Mouse (Mus musculus) limb, embryonic 14.5 days (tissue): ENCODE measurements around the gene Sgcb. TPM values are rescaled to one million over a fixed set of nuclear protein-coding genes. Genes with fewer than 3 reads are reported as not detected.

Experiments used
- ATAC-seq: fragments of 200-750 bp; cut with Nextera tagmentation; 2 replicates; pipeline ENCODE4 v1.8.0; 2017; ENCODE audit warnings: low read depth, moderate number of reproducible peaks, moderate TSS enrichment; ENCODE audit not compliant: low FRiP score
- DNase-seq: peaks from one replicate; pipeline ENCODE4 v3.0.0-alpha.2; 2015; ENCODE audit warnings: low spot score
- H3K27ac ChIP-seq: fragments of 300-500 bp; sonication (generic); replicated peaks from 2 replicates; pipeline ENCODE4 v1.5.1; 2014; ENCODE audit warnings: low read depth, mild to moderate bottlenecking, low read length, moderate library complexity, mixed read lengths
- H3K27me3 ChIP-seq: fragments of 300-500 bp; sonication (generic); 2 replicates; pipeline ENCODE4 v1.6.1; 2014; ENCODE audit warnings: low read length, mixed read lengths; ENCODE audit not compliant: control insufficient read depth, insufficient read depth
- H3K36me3 ChIP-seq: fragments of 300-500 bp; sonication (generic); 2 replicates; pipeline ENCODE4 v1.6.1; 2014; ENCODE audit warnings: mild to moderate bottlenecking, low read length, moderate library complexity, mixed read lengths; ENCODE audit not compliant: control insufficient read depth, insufficient read depth
- H3K4me1 ChIP-seq: fragments of 300-500 bp; sonication (generic); 2 replicates; pipeline ENCODE4 v1.6.1; 2014; ENCODE audit warnings: antibody characterized with exemption, low read length, mixed read lengths; ENCODE audit not compliant: control insufficient read depth, insufficient read depth
- H3K4me2 ChIP-seq: fragments of 300-500 bp; sonication (generic); replicated peaks from 2 replicates; pipeline ENCODE4 v1.6.1; 2014; ENCODE audit warnings: low read depth, mild to moderate bottlenecking, low read length, moderate library complexity; ENCODE audit not compliant: severe bottlenecking
- H3K4me3 ChIP-seq: fragments of 300-500 bp; sonication (generic); replicated peaks from 2 replicates; pipeline ENCODE4 v1.5.1; 2014; ENCODE audit warnings: low read length
- H3K9ac ChIP-seq: fragments of 300-500 bp; sonication (generic); 2 replicates; pipeline ENCODE4 v1.6.1; 2014; ENCODE audit warnings: mild to moderate bottlenecking, low read depth, low read length, moderate library complexity; ENCODE audit not compliant: severe bottlenecking
- H3K9me3 ChIP-seq: fragments of 300-500 bp; sonication (generic); 2 replicates; pipeline ENCODE4 v1.6.1; 2016; ENCODE audit warnings: low read length; ENCODE audit not compliant: control insufficient read depth
- POLR2A ChIP-seq: fragments of 200-500 bp; IDR thresholded peaks from 2 replicates; pipeline ENCODE4 v1.8.0; 2012; ENCODE audit warnings: inconsistent platforms, mild to moderate bottlenecking, moderate library complexity, borderline replicate concordance; ENCODE audit not compliant: insufficient read depth, insufficient read length; ENCODE audit errors: extremely low read depth
- WGBS: fragments of 180-500 bp; shearing (Covaris S2); extraction: QIAGEN DNeasy Blood & Tissue Kit; methylation state at CpG from one replicate; pipeline ENCODE4 v1.1.7; 2014; 5-methylcytosine and 5-hydroxymethylcytosine counted together
- polyA plus RNA-seq, 2 experiments: library from polyadenylated mRNA; depleted of rRNA in 1 of 2; stranded (reverse) in 1 of 2; unstranded in 1 of 2; fragments of >200 nt; fragmentation: Nextera tagmentation in 1 of 2; extraction: Ambion mirVana in 1 of 2; gene quantifications; 2 replicates each; pipeline versions ENCODE4 v1.2.1 to v1.2.3; 2012 to 2014

The Sgcb gene
- polyA plus RNA-seq, 2 experiments, result 38.6 to 49.7 TPM

DNA sequence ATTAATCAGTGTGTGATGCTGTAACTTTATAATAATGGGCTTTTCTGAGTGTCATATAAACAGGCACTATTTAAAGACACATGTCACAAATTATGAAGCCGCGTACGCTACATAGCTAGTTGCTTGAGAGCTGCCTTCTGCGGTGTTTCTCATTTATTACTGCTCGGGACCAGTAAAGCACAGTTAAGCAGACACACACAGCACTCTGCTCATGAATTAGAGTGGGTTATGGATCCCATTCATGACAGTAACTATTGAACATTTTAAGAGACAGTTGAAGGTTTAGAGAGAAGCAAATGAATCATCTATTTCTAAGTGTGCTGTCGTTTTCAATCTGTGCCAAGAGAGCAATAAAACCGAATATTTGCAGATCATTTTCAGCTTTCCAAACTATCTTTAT, 20.7 kb downstream of the Sgcb start:
- no peak for DNase-seq
- Histone ChIP-seq H3K4me2 (no peak overlapping the region), H3K9me3 (no peaks in the 10 kb centered on the region), H3K4me3 (no peak overlapping the region), H3K4me1 (no peaks in the 10 kb centered on the region), H3K9ac (no peak overlapping the region), H3K27me3 (no peaks in the 10 kb centered on the region), H3K36me3 (no peaks in the 10 kb centered on the region), H3K27ac (no peak overlapping the region)
- TF ChIP-seq POLR2A, result no peak
- WGBS, result 52% methylated on average over 7 of the region's 7 CpGs
- no peak for ATAC-seq

DNA sequence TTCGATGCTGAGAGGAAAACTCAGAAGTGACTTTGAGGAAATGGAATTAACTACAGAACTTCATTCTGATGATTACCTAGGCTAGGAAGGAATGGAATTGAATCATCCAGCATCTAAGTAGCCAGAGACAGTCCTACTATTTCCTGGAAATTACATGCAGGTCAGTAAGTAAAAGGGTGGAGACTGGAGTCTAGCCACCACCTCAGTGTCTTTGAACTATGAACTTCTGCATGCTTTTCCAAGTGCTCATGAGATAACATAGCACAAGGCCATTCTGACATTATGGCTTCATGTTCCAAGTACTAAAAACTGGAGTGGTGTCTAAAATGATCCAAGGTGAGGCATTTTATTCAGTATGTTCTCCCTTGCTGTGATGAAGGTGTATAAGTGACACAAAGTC, 22.1 kb downstream of the Sgcb start:
- DNase-seq (no peak), ATAC-seq (no peak)
- H3K4me1 ChIP-seq, result no peaks in the 10 kb centered on the region
- no peaks in the 10 kb centered on the region for H3K27me3 ChIP-seq
- no peak for TF ChIP-seq POLR2A
- H3K9me3 ChIP-seq, result no peaks in the 10 kb centered on the region
- no peak overlapping the region for H3K4me2 ChIP-seq
- no peaks in the 10 kb centered on the region for H3K36me3 ChIP-seq
- 73% methylated on average over 1 of the region's 1 CpGs for WGBS
- H3K27ac ChIP-seq, result no peak overlapping the region
- H3K9ac ChIP-seq, result no peak overlapping the region
- H3K4me3 ChIP-seq, result no peak overlapping the region

DNA sequence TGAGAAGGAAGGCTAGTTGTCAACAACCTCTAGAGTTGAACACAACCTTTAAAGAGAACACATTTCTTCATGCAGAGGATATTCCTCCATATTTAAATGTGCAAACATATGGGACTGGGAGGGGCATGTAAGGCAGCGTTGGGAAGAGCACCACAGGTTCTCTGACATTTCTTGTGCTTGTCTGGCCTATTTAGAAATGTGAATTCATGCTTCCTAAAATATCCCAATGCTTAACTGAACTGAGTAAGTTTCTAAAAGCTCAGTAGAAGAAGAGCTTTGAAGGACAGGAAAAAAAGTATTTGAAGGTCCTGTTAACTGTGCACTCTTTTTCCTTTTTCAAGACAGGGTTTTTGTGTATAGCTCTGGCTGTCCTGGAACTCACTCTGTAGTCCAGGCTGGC, 28.6 kb downstream of the Sgcb start:
- Histone ChIP-seq H3K27ac (no peak overlapping the region), H3K9me3 (no peaks in the 10 kb centered on the region), H3K4me1 (no peaks in the 10 kb centered on the region), H3K27me3 (no peaks in the 10 kb centered on the region), H3K9ac (no peak overlapping the region), H3K4me2 (no peak overlapping the region), H3K36me3 (no peaks in the 10 kb centered on the region), H3K4me3 (no peak overlapping the region)
- no peak for ATAC-seq
- DNase-seq, result no peak
- TF ChIP-seq POLR2A, result no peak
- 72% methylated on average over 1 of the region's 1 CpGs for WGBS

DNA sequence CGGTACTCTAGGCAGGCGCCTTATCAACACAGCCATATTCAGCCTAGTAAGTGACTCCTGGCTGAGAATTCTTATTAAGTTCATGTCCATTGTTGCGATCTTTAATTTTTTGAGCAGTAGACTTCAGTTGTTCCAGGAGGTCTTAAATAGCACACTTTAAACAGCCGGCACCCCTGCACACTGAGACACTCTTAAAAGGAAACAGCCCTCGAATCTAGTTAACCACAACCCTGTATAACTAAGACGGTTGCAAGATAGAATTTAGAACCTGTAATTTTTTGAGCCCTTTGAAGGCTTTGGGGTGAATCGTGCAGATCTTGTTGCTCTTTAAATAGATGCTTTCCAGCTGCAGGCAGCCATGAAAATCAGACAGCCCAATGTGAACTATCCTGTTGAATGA, 32.4 kb downstream of the Sgcb start:
- no peak for ATAC-seq
- 31% methylated on average over 7 of the region's 7 CpGs for WGBS
- Histone ChIP-seq H3K9me3 (no peaks in the 10 kb centered on the region), H3K27me3 (no peaks in the 10 kb centered on the region), H3K9ac (no peak overlapping the region), H3K4me2 (no peak overlapping the region), H3K4me3 (no peak overlapping the region), H3K4me1 (no peaks in the 10 kb centered on the region), H3K27ac (no peak overlapping the region), H3K36me3 (no peaks in the 10 kb centered on the region)
- TF ChIP-seq POLR2A, result no peak
- no peak for DNase-seq

DNA sequence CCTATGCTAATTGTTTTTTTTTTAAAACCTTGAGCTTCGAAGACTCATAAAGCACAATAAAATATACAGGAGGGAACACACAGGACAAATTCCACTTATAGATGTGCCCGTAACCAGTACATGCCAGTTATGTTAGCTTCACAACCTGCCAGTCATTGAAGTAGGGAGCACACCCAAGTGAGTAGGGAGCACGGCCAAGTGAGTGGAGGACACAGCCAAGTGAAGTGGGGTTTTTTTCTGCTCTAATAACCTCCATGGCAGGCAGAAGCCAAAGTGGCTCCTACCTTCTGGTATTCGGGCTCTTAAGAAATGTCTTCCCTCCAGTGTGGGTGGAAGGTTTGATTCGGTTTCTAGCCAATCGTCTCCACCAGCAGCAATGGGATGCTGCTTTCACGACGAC, 34.3 kb downstream of the Sgcb start:
- H3K4me2 ChIP-seq, result no peak overlapping the region
- 82% methylated on average over 8 of the region's 8 CpGs for WGBS
- TF ChIP-seq POLR2A, result no peak

DNA sequence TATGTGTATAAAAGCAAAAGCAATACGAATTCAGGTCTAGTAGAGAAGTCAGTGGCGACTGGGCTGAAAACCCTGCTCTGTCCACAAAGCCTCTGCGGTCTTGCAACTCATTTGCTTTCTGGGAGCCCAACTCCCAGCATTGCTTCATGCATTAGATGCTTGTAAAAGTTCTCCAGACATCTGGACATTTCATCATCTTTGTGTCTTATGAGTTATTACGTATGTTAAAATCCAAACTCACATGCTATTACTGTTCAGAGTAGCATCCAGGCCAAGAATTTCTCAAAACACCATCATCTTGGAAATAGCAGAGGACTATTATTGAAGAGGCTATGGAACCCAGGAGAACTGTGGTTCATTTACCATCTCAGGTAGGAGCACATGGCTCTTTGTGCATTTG, 36.5 kb downstream of the Sgcb start:
- no peak overlapping the region for H3K4me2 ChIP-seq
- H3K4me1 ChIP-seq, result no peaks in the 10 kb centered on the region
- no peak overlapping the region for H3K27ac ChIP-seq
- no peak overlapping the region for H3K4me3 ChIP-seq
- no peak for DNase-seq
- 93% methylated on average over 4 of the region's 4 CpGs for WGBS
- no peaks in the 10 kb centered on the region for H3K9me3 ChIP-seq
- TF ChIP-seq POLR2A, result no peak
- no peak overlapping the region for H3K9ac ChIP-seq
- no peaks in the 10 kb centered on the region for H3K36me3 ChIP-seq
- ATAC-seq, result no peak
- no peaks in the 10 kb centered on the region for H3K27me3 ChIP-seq

More for the DNA sequence above, 34.3 kb downstream of the Sgcb start:
- DNase-seq, result no peak
- Histone ChIP-seq H3K27me3 (no peaks in the 10 kb centered on the region), H3K27ac (no peak overlapping the region), H3K9me3 (no peaks in the 10 kb centered on the region), H3K4me1 (no peaks in the 10 kb centered on the region), H3K4me3 (no peak overlapping the region), H3K36me3 (no peaks in the 10 kb centered on the region), H3K9ac (no peak overlapping the region)
- ATAC-seq, result no peak
